Comparison of ENCODE assay signal across 21 mouse cellular contexts in genomic region chr14:18666251-18666650, GRCm38 (mm10).
DNase-seq lines count a peak whose midpoint lies in the region; ATAC-seq and TF ChIP-seq lines count a peak whose summit lies in the region.
"Had no signal": no experiment of that assay in that cellular context is flagged by ENCODE, and none has a peak within 500 bp of the region (broad histone marks: within the 10 kb centered on the region; RNA-seq: fewer than 3 reads in every experiment).

No protein-coding gene starts in this region.

- peaks cover 8% of the 10 kb centered on the region for H3K9me3 ChIP-seq in embryonic facial prominence, embryonic 14.5 days (ENCODE audit: control insufficient read depth, low read length)
- peaks cover 10% of the 10 kb centered on the region; the same call in 1 of the 2 replicates for H3K9me3 ChIP-seq in embryonic facial prominence, embryonic 10.5 days
- no peaks in the 10 kb centered on the region for H3K9me3 ChIP-seq in ES-E14 (ENCODE audit: control insufficient read depth, insufficient read depth, low read depth, low read length)

- no peaks in the 10 kb centered on the region for H3K36me3 ChIP-seq in embryonic facial prominence, embryonic 14.5 days (ENCODE audit: control insufficient read depth, insufficient read depth, low read length)
- H3K36me3 ChIP-seq in embryonic facial prominence, embryonic 10.5 days (replicated peaks) = no peaks in the 10 kb centered on the region
- H3K36me3 ChIP-seq in ES-E14 (ENCODE audit: control insufficient read depth, insufficient read depth, low read length, poor library complexity, severe bottlenecking) = no peaks in the 10 kb centered on the region
- H3K36me3 ChIP-seq: embryonic facial prominence, embryonic 13.5 days had no signal

- H3K27ac ChIP-seq in embryonic facial prominence, embryonic 14.5 days (replicated peaks; ENCODE audit: low read depth, low read length) = no peak overlapping the region
- H3K27ac ChIP-seq in embryonic facial prominence, embryonic 10.5 days (replicated peaks) = no peak overlapping the region
- H3K27ac ChIP-seq in ES-E14 (ENCODE audit: insufficient read depth, low read depth, low read length, poor library complexity, severe bottlenecking) = no peak overlapping the region
- no peak overlapping the region for H3K27ac ChIP-seq in gastrocnemius, adult 2 months
- H3K27ac ChIP-seq: embryonic facial prominence, embryonic 13.5 days; forebrain, embryonic 13.5 days had no signal

- H3K4me3 ChIP-seq in embryonic facial prominence, embryonic 14.5 days (ENCODE audit: low read depth, low read length) = no peak overlapping the region
- H3K4me3 ChIP-seq in embryonic facial prominence, embryonic 10.5 days = no peak overlapping the region
- H3K4me3 ChIP-seq in ES-E14 (ENCODE audit: insufficient read depth in 1 of 2, low read depth in 1 of 2, low read length in 2 of 2, poor library complexity in 1 of 2, severe bottlenecking in 1 of 2) = no peak overlapping the region
- no peak overlapping the region for H3K4me3 ChIP-seq in gastrocnemius, adult 2 months
- H3K4me3 ChIP-seq: embryonic facial prominence, embryonic 13.5 days; forebrain, embryonic 13.5 days had no signal

- intact Hi-C loops in heart, postnatal 36 days (cut with DNase I) = no loop called here
- intact Hi-C loops in gastrocnemius, adult 2 months (cut with DNase I) = no loop called here

- peak; percentile 24 for DNase-seq in embryonic facial prominence, embryonic 14.5 days (ENCODE audit: low spot score)
- no peak for DNase-seq in embryonic facial prominence, embryonic 10.5 days (ENCODE audit: low spot score)
- DNase-seq in ES-E14 (ENCODE audit: low read depth, low spot score) (peak; percentile 16), WW6 (ENCODE audit: low read depth, low spot score) (peak; percentile 7)
- no peak for DNase-seq in heart, postnatal 36 days
- no peak for DNase-seq in gastrocnemius, adult 2 months
- DNase-seq in Muller cell, postnatal 12 days (ENCODE audit: inconsistent ontology term) = no peak
- DNase-seq: adrenal gland, adult 2 months; adrenal gland, postnatal 10 days; adrenal gland, postnatal 25 days; cerebellum, adult 11 months; cerebellum, adult 18-20 months; cerebellum, adult 8-10 months; cerebellum, adult 9-11 months; cerebellum, postnatal 14 days; cerebellum, postnatal 36 days had no signal

- in situ Hi-C loops in ES-E14 (cut with MboI; ENCODE audit: low sequenced_read_pairs in 2 of 2, unreplicated experiment in 2 of 2) = no loop called here

- no peak for ATAC-seq in embryonic facial prominence, embryonic 14.5 days (ENCODE audit: low read depth)
- ATAC-seq: forebrain, embryonic 13.5 days; forebrain, embryonic 16.5 days; Patski had no signal

- H3K4me1 ChIP-seq in embryonic facial prominence, embryonic 14.5 days (ENCODE audit: control insufficient read depth, insufficient read depth, low read length) = no peaks in the 10 kb centered on the region
- no peaks in the 10 kb centered on the region for H3K4me1 ChIP-seq in embryonic facial prominence, embryonic 10.5 days
- H3K4me1 ChIP-seq in ES-E14 (ENCODE audit: control insufficient read depth in 2 of 2, insufficient read depth in 2 of 2, low read length in 2 of 2, poor library complexity in 1 of 2) = peaks cover 0 to 1% of the 10 kb centered on the region in 2 experiments; a peak in 1 of 4 replicates
- H3K4me1 ChIP-seq: forebrain, embryonic 13.5 days had no signal

- H3K27me3 ChIP-seq in embryonic facial prominence, embryonic 14.5 days (replicated peaks; ENCODE audit: control insufficient read depth, insufficient read depth, low read length) = no peaks in the 10 kb centered on the region
- H3K27me3 ChIP-seq in embryonic facial prominence, embryonic 10.5 days (replicated peaks; ENCODE audit: low read depth, poor library complexity, severe bottlenecking) = no peaks in the 10 kb centered on the region
- H3K27me3 ChIP-seq: CH12.LX; embryonic facial prominence, embryonic 13.5 days; forebrain, embryonic 13.5 days; Patski had no signal

- H3K9ac ChIP-seq in embryonic facial prominence, embryonic 14.5 days (ENCODE audit: low read depth, low read length) = no peak overlapping the region
- H3K9ac ChIP-seq in ES-E14 (ENCODE audit: insufficient read depth, low read depth, low read length, poor library complexity, severe bottlenecking) = no peak overlapping the region
- H3K9ac ChIP-seq: embryonic facial prominence, embryonic 13.5 days; forebrain, embryonic 13.5 days had no signal

- no peak overlapping the region for H3K4me2 ChIP-seq in embryonic facial prominence, embryonic 14.5 days (ENCODE audit: low read depth, low read length)
- H3K4me2 ChIP-seq: embryonic facial prominence, embryonic 13.5 days; forebrain, embryonic 13.5 days had no signal

- WGBS in embryonic facial prominence, embryonic 14.5 days = 53% methylated on average over 1 of the region's 1 CpGs
- WGBS in embryonic facial prominence, embryonic 10.5 days = 62% methylated on average over 1 of the region's 1 CpGs

- no peak for TF ChIP-seq CTCF in gastrocnemius, adult 2 months (IDR thresholded peaks at IDR 0.05)

TF ChIP-seq in ES-E14, 5 proteins besides CTCF, POLR2A, EP300 and RAD21:
- TF ChIP-seq MAFK (IDR thresholded peaks at IDR 0.05; ENCODE audit: insufficient read depth, low read depth, low read length) = no peak
- TF ChIP-seq ZC3H11A (IDR thresholded peaks at IDR 0.05; ENCODE audit: borderline replicate concordance, low read depth, low read length) = no peak
- TF ChIP-seq CHD2 (IDR thresholded peaks at IDR 0.05; ENCODE audit: low read depth, low read length) = no peak
- TF ChIP-seq ZNF384 (IDR thresholded peaks at IDR 0.05; ENCODE audit: low read depth, low read length) = no peak
- TF ChIP-seq HCFC1 (IDR thresholded peaks at IDR 0.05; ENCODE audit: borderline replicate concordance, insufficient read depth, low read length) = no peak
TF ChIP-seq in ES-E14: peak in this region for 0.

Comparison
In these comparisons a context has a peak if more than half of its experiments do, and no peak if none do; other contexts are left out.
1. DNase-seq: peak in embryonic facial prominence, embryonic 14.5 days (single experiment), ES-E14 (single experiment) and WW6 (single experiment); none in embryonic facial prominence, embryonic 10.5 days (single experiment), heart, postnatal 36 days (0 of 2), gastrocnemius, adult 2 months (single experiment) and Muller cell, postnatal 12 days (single experiment).